Mouse (Mus musculus): ENCODE results near the gene Polk.

The Polk gene

DNA sequence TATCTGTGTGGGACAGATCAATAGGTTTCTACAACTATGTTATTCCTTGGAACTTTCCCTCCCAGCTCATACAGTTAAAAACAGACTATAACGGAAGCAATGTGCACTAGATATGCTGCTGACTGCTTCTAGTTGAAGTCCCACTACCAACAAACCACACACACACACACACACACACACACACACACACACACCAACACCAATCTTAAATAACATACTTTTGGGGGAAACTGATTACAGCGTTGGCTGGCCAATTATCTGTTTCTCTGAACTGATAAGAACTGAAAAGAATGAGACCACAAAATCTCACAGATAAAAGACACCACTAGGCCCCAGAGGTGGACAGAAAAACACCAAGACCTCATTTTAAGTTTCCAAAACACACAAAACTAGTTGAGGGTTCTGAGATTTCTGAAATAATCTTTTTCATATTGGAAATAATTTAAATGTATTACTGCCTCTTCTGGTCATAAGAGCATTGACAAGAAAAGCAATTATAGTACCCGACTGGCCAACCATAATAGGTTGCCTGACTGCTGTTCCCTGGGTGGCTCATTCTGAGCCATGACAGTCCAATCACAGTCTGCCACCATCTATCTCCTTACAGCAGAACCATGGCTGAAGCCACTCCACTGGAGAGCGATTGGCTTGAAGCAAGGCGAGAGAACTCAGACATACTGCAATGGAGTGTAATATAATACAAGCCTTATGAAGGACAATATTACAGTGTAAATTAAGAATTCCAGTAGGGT lies 5.4 kb downstream of the Polk start:
- POLR2A ChIA-PET: no interaction called here
- CTCF ChIA-PET: no interaction called here

DNA sequence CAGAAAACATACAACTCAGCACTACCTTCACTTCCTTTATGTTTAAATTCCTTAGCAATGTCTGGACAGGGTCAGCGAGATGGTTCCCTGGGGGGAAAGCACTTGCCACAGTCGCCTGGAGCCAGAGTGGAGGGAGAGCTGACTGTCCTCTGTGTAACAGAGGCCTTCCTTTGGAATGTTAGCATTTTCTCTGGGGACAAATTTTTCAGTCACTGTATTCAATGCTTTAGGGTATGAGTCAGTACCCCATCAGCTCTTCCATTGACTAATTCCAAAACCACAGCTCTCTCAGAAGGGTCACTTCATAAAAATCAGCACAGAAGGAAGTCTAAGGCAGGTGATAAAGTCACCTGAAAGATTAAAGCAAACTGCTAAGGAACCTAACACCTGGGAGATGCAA lies 8.6 kb downstream of the Polk start:
- POLR2A ChIA-PET: interaction anchor here in 3 of 4 experiments (0.6 to 0.9 kb wide), 3 partner anchors 9 to 401 kb away, joined by 3 to 5 read pairs (median 4); partner anchors contain the start of genes Col4a3bp (in 2 of the 3), Polk (in 2 of the 3) and Sv2c (in 1 of the 3)
- CTCF ChIA-PET: no interaction called here

DNA sequence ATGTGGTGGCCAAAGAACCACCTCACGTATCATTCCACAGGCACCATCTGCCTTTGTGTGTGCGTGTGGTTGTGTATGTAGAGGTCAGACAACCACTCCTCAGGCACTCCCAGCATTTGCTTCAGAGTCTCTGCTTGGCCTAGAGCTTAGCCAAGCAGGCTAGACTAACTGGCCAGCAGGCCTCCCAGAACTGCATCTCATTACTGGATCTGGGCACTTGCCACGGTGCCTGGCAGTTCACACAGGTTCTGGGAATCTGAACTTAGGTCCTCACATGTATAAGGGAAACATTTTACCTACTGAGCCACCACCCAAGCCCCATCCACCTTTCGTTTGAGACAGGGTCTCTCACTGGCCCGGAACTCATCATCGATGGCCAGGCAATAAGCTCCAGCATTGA lies 10.2 kb downstream of the Polk start:
- CTCF ChIA-PET: interaction anchor here in 1 of 4 experiments (0.5 to 0.6 kb wide), 3 partner anchors 10 to 865 kb away, joined by 3 to 5 read pairs (median 3); no protein-coding TSS in a partner anchor
- POLR2A ChIA-PET: interaction anchor here (0.6 to 1.6 kb wide), 9 partner anchors 10 to 237 kb away, joined by 3 to 4 read pairs (median 3); partner anchors contain the start of genes Col4a3bp (in 3 of the 4), Polk (in 3 of the 4) and Ankrd31 (in 1 of the 4)

DNA sequence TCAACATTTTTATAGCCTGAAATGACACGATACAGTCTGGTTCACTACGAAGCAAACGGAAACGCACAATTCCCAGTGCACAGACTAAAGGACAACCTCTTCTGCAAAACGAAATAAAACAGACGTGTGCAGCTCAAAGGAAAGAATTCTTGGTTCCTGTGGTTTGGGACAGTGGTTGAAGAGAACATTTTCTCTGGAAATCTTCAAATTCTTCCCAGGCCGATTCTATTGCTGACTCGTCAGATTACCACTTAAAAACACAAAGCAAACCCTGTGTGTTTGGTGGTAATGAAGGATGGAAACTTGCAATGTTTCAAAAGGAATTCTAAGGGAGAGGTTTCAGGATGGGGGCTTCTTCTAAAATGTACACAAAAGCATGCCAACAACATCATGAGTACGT lies 12.3 kb downstream of the Polk start:
- ChIA-PET POLR2A (interaction anchor here in 2 of 4 experiments (1.2 to 2.9 kb wide), 3 partner anchors 12 to 13 kb away, joined by 3 to 11 read pairs (median 6); partner anchors contain the start of genes Col4a3bp (in 2 of the 2) and Polk (in 2 of the 2)), CTCF (no interaction called here)

DNA sequence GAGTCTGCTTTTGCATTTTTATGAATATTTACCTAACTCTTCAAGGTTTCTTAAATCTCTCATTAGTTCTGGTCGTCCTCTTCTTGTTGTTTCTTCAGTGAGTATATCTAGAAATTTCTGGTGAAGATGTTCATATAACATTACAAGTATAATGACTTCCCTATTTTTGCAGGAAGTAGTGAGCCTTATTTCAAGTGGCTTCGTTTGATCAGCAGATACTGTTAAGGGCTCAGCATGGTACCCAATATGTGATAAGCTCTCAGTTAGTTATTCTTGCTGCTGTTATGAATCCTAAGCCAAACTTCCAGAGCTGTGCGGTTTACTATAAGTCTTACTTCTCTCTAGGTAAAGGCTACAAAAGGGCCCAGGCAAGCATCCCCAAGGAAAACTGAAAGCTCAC lies 12.8 kb downstream of the Polk start:
- POLR2A ChIA-PET: interaction anchor here in 2 of 4 experiments (1.2 to 2.9 kb wide), 3 partner anchors 13 kb away, joined by 3 to 11 read pairs (median 6); partner anchors contain the start of genes Col4a3bp (in 2 of the 2) and Polk (in 2 of the 2)
- CTCF ChIA-PET: no interaction called here

DNA sequence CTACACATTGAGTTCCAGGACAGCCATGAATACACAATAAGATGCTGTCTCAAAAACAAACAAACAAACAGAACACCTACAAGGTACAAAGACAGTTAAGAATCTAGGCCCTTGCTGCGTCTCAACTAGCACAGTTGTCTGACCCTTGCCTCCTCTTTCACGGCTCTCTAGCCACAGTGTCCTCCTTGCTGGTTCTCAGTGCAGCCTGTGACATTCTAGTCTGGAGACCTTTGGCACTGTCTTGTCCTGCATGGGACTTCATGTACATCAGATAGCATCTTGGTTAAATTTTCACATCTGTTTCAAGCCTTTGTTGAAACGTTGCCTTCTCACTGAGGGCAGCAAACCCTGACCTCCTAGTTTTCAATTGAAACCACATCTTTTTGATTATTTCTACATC lies 13.6 kb downstream of the Polk start:
- POLR2A ChIA-PET: interaction anchor here in 2 of 4 experiments (1.0 to 2.9 kb wide), 4 partner anchors 10 to 14 kb away, joined by 3 to 13 read pairs (median 8); partner anchors contain the start of genes Col4a3bp (in 2 of the 2) and Polk (in 2 of the 2)

DNA sequence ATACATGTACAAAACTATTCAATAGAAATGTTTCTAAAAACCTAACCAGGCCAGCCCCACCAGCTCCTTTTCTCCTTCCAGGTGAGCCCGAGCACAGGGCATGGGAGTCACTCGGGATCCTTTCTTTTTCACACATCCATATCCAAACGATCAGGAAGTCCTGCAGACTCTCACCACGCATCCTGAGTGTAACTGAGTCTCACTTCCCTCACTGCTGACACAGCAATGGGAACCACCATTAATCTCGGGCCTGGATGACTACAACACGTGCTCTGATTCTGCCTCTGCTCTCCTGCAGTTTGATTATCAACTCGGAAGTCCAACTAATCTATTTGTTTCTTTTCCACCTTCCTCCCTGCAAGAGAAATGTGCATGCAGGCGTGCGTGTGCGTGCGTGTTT lies 14.5 kb downstream of the Polk start:
- POLR2A ChIA-PET: interaction anchor here in 3 of 4 experiments (1.0 to 2.9 kb wide), 7 partner anchors 10 to 37 kb away, joined by 3 to 13 read pairs (median 4); partner anchors contain the start of genes Col4a3bp (in 3 of the 3) and Polk (in 3 of the 3)
- CTCF ChIA-PET: no interaction called here

More for the DNA sequence above, 13.6 kb downstream of the Polk start:
- CTCF ChIA-PET: no interaction called here

DNA sequence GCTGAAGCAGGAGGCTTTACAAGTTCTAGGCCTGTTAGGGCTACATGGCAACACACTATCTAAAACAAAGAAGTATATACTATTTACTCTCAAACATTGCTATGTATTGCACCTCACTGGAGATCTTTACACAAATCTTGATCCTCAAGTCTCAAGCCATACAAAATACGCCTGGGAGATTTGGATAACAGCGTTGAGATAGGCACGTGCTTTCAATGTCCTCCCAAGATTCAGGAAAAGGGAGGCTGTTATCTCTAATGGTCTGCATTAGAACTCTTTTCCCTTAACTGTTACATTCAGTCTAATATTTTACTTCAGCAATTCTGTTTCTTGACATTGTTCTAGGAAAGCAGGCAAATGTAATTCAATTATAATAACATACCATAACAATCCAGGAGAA lies 15.4 kb downstream of the Polk start:
- CTCF ChIA-PET: no interaction called here
- POLR2A ChIA-PET: interaction anchor here in 2 of 4 experiments (1.0 to 2.1 kb wide), 5 partner anchors 9 to 36 kb away, joined by 3 to 13 read pairs (median 4); partner anchors contain the start of genes Col4a3bp (in 2 of the 2) and Polk (in 2 of the 2)

DNA sequence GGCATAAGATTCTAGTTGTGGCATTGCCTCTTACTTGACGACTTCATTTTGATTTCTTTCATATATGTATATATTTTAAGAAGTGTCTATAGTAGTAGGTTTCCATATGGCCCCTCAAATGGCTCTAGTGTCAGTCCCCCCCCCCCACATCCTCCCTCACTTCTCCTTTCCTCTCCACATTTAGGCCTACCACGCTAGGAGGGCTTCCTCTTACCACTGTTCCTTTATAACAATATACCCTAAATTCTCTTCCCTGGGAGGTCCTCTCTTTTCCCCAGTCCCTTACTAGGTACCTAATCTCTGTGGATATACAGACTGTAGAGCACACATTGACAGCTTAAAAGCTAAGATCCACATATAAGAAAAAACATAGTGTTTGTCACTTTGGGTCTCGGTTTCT lies 21.1 kb downstream of the Polk start:
- ChIA-PET POLR2A (interaction anchor here in 2 of 4 experiments (0.6 to 1.0 kb wide), 4 partner anchors 11 to 1303 kb away, joined by 3 read pairs; no protein-coding TSS in a partner anchor), CTCF (no interaction called here)

DNA sequence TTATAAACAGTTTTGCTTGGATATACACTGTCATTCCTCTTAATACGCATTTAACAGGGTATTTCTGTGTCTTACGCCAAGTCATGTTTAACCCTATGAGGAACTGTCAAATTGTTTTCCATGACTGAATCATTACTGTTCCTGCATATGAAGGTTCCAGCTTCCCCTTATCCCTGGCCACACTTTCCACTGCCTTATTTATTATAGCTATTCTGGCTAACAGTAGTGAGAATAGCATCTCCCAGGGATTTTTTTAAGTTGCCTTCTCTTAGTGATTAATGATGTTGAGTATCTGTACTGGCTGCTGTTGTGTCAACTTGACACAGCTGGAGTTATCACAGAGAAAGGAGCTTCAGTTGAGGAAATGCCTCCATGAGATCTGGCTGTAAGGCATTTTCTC lies 25.0 kb downstream of the Polk start:
- ChIA-PET POLR2A (interaction anchor here in 2 of 4 experiments (0.6 to 1.7 kb wide), 7 partner anchors 9 to 38 kb away, joined by 3 to 6 read pairs (median 4); partner anchors contain the start of genes Col4a3bp (in 1 of the 2) and Polk (in 1 of the 2)), CTCF (interaction anchor here in 2 of 4 experiments (0.5 to 1.2 kb wide), 3 partner anchors 14 to 420 kb away, joined by 3 to 4 read pairs (median 3); no protein-coding TSS in a partner anchor)

DNA sequence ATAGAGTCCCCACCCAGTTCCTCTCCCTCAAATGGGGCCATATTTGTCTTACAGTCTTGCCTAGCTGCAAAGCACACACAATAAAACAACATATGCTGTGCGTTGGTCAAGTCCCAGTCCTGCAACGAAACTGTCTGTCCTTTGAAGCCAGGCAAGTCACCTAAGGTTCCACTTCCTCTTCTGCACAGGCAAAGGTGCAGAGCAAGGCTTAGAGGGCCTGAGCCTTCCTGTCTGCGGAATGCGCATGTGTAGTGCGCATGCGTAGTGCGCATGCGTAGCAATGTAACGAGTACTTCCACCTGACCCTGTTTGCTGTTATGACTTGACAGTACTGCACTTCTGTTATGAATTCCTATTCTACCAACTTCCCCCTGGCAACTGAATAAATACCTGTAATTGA lies 26.1 kb downstream of the Polk start:
- POLR2A ChIA-PET: interaction anchor here in 2 of 4 experiments (1.1 to 1.7 kb wide), 5 partner anchors 12 to 39 kb away, joined by 3 to 6 read pairs (median 4); partner anchors contain the start of genes Col4a3bp (in 1 of the 2) and Polk (in 1 of the 2)
- CTCF ChIA-PET: interaction anchor here in 1 of 4 experiments (1.2 kb wide), 1 partner anchor 13 kb away, joined by 3 read pairs; no protein-coding TSS in a partner anchor

DNA sequence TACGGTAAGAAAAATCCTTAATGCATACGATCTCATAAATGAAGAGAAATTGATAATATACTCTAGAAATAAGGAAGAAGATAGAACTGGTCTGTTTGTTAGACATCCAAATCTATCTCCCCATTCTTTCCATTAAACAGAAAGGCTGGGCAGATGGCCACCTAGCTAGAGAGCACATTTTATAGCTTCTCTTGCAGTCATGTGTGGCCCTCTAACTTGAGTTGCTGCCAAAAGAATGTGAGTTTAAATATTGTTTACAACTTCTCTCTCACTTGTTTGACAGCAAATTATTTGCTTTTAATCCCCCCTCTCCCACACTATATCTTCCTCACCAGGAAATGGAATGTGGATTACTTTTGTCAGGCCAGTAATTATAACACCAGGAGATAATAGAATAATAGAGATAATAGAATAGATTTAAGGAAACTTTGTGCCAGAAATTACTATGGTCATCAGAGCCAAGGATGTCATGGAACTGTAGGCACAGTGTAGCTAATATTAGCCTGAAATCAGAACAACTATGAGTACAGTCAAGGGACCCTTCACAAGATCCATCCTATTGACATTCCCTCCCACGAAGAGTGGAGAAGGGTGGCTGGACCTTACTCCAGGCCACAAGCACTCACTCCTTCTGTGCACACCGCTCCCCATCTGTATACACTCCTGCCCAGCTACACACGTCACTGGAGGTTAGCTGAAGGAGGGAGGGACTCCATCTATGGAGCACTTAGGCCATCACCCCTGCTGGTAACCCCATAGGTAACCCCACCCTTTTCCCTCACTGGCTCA lies 28.0 kb downstream of the Polk start:
- CTCF ChIA-PET: interaction anchor here in 1 of 4 experiments (0.6 kb wide), 1 partner anchor 23 kb away, joined by 5 read pairs; no protein-coding TSS in a partner anchor
- POLR2A ChIA-PET: no interaction called here

DNA sequence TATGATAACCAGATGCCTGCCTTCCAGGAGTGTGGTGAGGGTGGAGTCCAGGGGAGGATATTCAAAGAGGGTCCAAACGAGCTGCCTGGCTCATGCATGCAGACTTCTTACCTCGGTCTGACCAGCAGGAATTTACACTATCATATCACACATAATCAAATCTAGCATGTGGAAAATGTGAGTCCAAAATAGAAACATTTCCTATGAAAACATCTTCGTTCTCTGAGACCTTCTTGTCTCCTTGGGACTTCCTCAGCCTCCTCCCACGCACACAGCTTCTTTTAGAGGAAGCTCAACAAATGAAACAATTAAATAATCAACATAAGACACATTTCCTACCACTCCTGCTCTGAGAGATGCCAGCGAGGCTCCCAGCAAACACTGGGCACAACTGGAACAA lies 30.5 kb downstream of the Polk start:
- POLR2A ChIA-PET: interaction anchor here in 2 of 4 experiments (0.8 to 1.0 kb wide), 2 partner anchors 15 to 20 kb away, joined by 3 to 4 read pairs; no protein-coding TSS in a partner anchor
- CTCF ChIA-PET: interaction anchor here in 1 of 4 experiments (0.6 kb wide), 1 partner anchor 21 kb away, joined by 3 read pairs; no protein-coding TSS in a partner anchor

DNA sequence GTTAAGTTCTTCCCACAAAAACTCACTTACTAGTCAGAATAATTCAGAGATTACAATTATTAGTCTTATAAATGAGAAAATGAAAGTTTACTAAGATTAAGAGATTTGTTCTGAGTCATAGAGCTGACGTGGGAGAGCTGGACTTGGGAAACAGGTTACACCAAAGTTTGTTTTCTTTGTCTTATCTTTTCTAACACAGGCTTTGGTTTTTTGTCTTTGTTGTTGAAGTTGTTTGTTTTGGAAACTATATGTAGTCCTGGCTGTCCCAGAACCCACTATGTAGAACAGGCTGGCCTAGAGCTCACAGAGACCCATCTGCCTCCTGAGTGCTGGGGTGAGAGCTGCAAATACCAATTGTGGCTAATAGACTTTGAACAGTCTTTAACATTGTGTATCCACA lies 31.1 kb downstream of the Polk start:
- ChIA-PET POLR2A (interaction anchor here in 2 of 4 experiments (0.8 to 1.0 kb wide), 2 partner anchors 16 to 21 kb away, joined by 3 to 4 read pairs; no protein-coding TSS in a partner anchor), CTCF (no interaction called here)

DNA sequence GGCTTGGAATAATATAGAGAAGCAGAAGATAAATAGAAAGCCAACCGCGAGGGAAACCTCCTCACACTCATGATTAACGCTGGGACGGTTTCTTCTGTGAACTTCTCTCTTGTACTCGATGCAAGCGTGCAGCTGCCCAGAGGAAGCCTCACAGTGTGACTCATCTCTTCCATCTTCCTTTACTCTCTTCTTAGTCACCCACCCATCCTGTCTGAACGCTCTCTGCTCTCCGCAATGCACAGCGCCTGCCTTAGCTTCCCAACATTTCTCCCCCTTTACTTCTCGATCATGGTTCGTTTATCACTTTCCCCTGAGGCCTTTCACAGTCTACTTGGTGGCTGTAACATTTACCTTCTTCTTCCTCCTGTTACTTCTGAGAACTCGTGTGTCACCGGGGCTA lies 31.7 kb downstream of the Polk start:
- CTCF ChIA-PET: no interaction called here

DNA sequence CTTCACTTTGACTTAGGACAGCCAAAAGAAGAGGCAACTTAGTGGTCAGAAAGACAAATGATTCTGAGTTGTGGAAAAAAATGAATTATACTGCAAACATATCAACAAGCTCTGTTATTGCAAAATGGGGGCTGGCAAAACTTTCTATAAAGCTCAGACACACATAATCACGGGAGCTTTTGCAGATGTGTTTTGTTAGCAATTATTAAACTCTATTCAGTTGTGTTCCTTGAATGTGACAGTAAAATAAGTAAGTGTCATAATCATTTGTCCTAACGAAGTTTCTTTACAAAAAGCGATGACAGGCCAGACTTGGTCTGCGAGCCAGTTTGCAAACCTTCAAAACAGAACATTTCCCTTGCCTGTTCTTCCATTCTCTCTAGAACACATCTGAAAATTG lies 34.8 kb downstream of the Polk start:
- ChIA-PET POLR2A (interaction anchor here in 1 of 4 experiments (1.4 kb wide), 1 partner anchor 18 kb away, joined by 3 read pairs; no protein-coding TSS in a partner anchor), CTCF (interaction anchor here in 1 of 4 experiments (0.6 to 1.2 kb wide), 2 partner anchors 9 to 506 kb away, joined by 3 to 4 read pairs; no protein-coding TSS in a partner anchor)

More for the DNA sequence above, 31.7 kb downstream of the Polk start:
- POLR2A ChIA-PET: interaction anchor here in 1 of 4 experiments (1.2 to 1.5 kb wide), 2 partner anchors 11 to 32 kb away, joined by 3 to 4 read pairs; partner anchors contain the start of genes Col4a3bp and Polk

DNA sequence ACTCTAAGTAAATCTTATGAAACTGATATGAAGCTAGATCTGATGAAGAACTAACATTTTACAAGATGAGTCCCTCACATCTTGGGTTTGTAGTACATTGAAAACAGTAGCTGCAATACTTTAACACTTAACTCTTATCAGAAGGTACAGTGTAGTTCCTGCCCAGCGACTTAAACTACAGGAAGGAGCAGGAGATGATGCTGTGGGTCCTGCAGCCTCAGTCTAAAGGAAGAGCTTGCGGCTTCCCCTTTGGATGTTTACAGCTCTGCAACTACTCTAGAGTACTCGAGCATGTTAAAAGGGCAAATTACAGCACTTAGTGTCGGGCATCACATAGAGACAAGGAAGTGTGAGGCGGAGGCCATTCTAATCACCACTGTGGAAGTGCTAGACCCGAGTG lies 36.1 kb downstream of the Polk start:
- ChIA-PET CTCF (no interaction called here), POLR2A (interaction anchor here in 1 of 4 experiments (0.6 kb wide), 1 partner anchor 41 kb away, joined by 6 read pairs; no protein-coding TSS in a partner anchor)

DNA sequence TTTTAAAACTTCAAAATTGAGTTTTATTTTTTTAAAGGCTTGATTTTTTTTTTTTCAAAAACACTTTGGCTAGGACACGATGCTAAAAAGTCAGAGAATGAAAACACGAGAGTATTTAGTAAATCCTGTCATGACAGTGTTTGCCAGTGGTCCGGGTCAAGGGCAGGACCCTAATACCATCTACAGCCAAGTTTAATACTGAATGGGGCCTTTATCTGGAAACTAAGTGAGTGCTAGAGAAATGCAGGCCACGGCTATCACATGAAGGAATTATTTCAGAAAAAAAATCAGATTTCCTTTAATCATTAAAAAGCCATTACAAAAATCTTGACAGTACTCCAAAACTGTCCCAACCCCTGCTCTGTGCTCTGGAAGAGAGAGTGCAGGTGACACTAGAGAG lies 36.7 kb downstream of the Polk start:
- ChIA-PET POLR2A (no interaction called here), CTCF (no interaction called here)

All from embryonic stem cell, embryonic (primary cell).